Mouse (Mus musculus): ENCODE results near the gene Bcl2l12.

Bcl2l12 gene

DNA sequence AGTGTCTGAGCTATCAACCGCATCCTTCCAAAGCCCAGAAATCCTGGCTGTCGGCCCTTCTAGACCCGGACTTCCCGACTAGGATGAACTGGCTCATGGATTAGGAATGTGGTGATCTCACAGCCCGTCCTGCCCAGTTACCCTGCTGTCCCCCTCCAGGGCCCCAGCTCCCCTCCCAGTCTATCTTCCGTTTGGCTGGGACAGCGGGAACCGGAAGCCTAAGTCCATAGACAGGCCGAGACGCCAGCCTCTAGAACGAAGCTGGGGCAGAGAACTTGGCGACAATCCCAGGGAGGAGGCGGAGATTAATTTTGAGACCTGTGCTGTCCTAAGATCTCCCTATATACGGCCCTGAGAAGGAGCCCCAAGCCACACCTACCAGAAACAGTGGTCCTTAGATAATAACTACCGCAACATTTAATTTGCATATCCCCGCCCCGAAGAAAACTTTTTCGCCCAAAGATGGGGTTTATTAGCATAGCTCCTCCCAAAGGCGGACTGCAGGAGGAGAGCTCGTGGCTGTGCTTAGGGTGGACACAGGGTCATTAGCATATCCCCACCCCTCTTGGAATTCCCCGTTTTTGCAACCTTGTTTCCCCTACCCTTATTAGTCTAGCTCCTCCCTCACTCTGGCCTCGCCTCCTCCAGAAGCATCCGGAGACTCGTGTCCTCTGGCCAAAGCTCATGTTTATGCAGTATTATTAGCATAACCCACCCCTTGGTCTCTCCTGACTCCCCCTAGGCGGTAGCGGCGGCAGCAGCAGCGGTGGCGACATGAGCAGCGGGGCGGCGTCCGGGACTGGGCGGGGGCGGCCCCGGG is 18.9 kb upstream of the Bcl2l12 start, which contains the start of gene Rras:
Gene Rras (plus strand): TSS at position 720 of the 820 bp plus-strand sequence.
- DNase-seq (ENCODE audit: low spot score), result peak; percentile 97

DNA sequence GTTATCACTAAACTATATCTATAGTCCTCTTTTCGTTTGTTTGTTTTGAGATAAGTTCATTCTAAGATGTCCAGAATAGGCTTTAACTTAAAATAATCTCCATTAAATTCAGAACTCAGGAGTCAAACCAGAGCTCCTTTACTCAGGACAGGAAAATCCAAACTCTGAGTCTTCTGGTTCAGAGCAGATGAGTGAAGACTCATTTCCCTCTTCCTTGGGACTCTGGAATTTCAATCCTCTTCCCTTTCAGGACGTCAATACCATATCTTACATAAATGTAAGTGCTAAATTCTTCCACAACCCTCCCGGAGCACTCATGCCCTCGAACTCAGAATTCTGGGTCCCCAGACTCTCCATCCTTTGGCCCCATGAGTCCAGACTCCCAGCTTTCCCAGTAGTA is 18.2 kb upstream of the Bcl2l12 start:
- DNase-seq (ENCODE audit: low spot score), result no peak

DNA sequence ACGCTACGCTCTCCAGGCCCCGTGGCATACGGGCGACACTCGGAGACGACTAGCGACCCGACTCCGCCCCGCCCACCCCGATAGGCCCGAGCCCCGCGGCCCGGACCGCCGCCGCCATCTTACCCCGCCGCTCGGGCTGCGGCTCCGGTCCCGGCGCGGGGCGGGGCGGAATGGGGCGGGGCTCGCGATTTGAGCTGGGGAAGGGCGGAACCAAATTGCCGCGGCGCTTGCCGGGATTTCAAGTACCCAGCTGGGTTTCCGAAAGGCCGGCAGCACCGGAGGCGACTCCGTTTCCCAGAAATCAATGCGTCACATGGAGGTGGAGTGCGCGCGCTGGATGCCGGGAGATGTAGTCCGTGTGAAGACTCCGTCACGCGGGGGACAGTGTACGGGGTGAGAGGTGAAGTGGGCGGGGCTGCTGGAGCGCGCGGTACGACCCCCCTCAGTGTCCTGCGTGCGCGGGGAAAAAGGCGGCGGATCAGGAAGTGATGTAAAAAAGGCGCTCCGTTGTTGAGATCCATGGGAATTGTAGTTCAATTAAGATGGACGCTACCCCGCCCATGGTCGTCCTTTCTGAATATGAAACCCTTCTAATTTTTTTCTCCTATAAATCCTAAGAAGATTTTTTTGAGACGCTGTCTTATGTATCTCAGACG is 17.6 kb upstream of the Bcl2l12 start, which contains the start of gene Scaf1:
Gene Scaf1 (minus strand): TSS at position 407 of the 656 bp plus-strand sequence.
- peak; percentile 100 for DNase-seq (ENCODE audit: low spot score)

DNA sequence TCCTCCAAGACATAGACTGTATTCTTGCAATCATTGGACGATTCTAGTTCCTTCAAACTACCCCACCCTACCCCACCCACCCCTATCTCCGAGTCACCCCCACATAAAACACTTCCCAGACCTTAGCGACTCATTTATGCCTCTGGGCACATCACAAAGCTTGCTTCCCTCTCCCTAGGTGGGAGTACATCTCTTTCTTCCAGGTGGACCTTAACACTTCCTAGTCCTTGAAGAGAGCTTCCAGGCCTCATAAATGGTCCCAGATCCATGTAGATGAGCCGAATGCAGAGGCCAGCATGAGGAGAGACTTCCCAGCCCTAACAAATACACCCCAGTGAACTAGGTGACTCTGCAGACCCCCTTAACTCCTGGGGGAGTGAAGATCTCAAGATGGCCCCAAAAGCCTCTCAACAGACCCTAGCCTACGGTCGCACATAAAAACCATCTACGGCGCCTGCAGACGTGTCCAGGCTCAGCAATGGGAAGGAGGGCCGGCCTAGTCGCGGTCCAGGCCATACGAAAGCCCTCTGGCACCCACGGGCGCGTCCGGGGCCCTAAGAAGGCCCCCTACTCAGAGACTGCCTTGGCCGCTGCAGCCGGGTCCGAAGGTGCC is 16.9 kb upstream of the Bcl2l12 start:
- no peak for DNase-seq (ENCODE audit: low spot score)

DNA sequence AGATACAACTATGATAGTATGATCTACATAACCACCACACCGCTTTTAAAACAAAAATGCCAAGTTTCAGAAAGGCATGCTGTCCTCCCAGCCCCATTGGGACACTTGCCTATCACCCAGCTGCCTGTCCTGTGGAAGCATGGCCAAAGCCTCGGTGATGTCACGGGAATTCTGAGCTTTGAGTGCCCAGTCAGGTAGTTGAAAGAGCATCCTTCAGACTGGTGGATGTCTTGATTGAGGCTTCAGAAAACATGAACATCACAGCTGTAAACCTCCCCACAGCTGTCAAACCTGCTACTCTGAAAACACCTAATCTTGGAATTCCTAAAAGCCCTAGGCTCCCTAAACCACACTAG is 15.6 kb upstream of the Bcl2l12 start:
- DNase-seq (ENCODE audit: low spot score), result no peak

DNA sequence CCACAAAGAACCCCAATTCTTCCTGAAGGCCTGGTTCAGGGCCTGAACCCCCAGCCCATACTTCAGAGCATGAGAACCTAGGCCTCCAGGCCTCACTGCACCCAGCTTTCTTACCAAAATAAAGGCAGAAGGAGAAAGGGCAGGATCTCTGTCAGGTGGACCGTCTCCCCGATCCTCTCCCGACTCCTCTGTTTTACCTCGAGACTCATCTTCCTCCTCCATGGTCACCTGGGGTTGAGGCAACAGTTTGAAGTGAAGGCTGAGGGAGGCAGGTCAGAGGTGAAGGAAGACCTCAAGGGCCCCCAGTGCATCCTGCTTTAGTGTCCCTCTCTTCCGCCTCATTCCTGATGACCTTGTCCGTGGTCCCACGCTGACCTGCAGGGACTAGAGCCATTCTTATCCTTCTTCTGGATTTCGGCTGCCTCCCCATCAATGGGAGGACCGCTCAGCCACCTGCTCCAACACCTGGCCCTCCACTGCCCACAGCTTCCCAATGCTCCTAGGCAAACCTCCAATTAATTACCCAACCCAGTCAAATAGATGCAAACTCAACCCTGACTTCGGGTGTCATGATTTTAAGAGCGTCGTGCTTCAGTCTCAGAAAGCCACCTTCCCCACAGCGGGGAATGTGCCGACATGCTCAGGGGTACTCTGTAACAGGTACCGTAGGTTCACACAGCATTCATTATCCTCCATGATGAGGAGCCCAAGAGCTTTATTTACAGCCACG is 15.0 kb upstream of the Bcl2l12 start:
- DNase-seq (ENCODE audit: low spot score), result no peak

DNA sequence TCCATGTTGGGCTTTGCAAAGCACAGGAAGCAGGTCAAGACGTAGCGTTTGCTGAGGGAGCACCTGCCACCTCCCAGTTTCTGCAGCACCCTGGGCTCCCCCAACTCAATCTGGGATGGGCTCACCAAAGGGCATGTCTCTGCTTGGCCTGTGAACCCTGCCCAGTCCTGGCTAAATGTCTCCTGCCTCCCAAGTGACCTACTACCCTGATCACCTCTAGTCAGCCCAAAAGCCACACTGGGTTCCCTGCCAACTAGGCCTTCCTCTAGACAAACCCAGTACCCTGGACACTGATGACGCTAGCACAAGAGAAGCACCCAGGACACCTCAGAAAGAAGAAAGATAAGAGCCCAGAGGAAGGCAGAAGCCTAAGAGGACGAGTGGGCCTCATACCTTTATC is 14.3 kb upstream of the Bcl2l12 start:
- no peak for DNase-seq (ENCODE audit: low spot score)

DNA sequence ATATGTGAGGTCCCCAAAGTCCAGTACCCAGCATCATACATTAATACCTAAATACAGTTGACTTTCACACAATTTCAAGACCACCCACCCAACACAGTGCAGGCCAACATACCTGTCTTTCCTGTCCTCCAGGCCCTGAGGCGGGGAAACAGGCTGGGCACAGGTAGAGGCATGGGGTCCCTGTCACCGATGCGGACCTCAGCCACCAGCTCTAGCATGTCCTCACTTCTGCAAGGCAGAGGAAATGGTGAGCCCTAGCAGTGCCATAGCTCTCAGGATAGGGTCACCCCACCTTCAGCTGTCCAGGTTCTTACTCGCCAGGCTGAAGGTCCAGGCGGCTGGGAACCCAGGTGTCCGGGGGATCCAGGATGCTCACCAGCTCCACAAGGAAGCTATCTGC is 13.5 kb upstream of the Bcl2l12 start:
- DNase-seq (ENCODE audit: low spot score), result no peak

DNA sequence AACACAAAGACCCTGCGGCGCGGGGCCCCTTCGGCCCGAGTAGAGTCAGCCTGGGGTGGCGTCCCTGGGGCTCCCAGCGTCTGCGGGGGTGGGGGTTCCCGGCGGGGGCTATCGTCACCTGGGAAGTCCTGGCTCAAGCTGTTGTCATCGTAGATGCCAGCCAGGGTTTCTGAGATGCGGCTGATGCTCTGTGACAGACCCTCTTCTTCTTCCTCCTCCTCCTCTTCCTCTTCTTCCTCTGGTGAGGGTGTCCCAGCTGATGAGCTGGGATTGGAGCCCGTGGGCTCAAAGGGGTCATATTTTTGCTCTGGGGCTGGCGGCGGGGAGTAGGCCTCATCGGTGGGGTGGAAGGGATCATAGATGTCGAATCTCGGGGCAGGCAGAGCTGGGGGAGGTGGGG is 9.9 kb upstream of the Bcl2l12 start:
- no peak for DNase-seq (ENCODE audit: low spot score)

DNA sequence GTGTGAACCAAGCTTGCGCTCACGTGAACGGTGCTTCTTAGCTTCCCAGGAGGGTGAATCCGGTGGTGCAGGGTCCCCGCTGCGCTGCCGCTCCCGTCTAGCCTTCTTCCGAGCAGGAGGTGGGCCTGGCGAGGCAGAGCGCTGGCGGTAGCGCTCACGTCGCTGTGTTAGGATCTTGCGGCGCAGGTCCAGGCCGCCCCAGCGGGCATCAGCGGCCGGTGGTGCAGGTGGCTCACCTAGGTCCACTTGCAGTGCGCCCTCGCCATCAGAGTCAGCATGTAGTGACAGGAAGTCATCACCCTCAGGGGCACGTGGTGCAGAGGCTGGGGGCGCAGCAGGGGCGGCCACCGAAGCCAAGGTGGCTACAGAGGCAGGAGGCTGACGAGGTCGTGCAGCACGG is 9.3 kb upstream of the Bcl2l12 start:
- DNase-seq (ENCODE audit: low spot score), result no peak

DNA sequence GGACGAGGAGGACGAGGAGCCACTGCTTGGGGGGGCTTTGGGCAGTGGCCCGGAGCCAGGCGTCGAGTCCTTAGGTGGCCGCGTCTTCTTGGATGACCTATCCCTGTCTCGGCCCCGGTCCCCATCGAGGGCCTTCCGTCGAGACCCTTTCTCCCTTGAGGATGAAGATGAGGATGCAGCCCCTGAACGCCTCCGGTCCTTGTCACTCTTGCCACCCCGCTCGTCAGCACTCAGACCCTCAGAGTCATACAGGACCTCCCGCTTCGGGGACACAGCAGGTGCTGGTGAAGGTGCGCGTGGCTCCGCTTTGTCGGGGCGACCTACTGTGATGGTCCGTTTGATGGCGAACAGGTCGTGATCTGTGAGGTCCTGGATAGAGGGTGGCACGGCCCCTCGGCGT is 8.6 kb upstream of the Bcl2l12 start:
- no peak for DNase-seq (ENCODE audit: low spot score)

DNA sequence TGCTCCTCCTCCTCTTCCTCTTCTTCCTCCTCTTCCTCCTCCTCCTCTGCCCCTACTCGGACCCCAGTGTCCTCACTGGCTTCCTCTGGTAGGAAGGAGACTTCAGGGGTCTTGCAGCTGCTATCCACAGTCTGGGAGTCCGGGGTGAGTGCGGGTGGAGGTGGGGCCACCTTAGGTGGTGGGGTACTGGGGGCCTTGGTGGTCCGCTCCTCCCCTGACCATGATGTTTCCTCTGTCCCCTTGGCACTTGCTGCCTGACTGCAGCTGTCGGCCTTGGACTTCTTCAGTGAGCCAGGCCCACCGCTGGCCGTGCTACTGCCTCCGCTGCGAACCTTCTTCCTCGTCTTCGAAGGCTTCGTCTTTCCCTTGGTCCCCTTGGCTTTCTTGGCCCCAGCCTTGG is 8.0 kb upstream of the Bcl2l12 start:
- no peak for DNase-seq (ENCODE audit: low spot score)

DNA sequence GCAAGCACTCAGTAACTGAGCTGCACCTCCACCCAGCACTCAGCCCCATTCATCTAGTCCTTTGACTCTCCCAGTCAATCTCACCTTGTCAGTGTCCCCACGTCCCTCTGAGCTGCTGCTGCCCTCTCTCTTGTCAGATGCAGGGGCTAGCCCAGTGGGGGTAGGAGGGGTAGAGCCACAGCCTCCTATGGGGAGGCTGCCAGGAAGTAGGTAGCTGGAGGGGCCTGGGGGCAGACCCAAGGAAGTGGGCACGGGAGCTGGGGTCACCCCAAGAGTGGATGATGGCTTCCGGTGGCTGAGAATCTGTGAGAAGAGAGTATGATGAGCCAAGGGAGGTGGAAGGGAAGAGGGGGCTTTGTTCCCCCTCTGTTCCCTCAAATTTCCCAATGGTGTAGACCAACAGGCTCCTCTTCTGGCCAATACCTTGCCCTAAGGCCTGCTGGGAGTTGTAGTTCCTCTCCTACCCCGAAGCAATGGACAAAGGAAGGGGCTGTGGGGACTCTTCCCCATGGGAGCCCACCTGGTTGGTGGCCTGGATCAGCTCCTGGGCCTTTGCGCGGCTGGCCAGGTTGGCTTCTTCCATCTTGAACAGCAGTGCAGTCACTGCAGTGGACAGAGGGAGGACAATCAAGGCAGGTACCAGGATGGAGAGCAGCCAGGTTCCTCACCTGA is 6.9 kb upstream of the Bcl2l12 start:
- DNase-seq (ENCODE audit: low spot score), result no peak

DNA sequence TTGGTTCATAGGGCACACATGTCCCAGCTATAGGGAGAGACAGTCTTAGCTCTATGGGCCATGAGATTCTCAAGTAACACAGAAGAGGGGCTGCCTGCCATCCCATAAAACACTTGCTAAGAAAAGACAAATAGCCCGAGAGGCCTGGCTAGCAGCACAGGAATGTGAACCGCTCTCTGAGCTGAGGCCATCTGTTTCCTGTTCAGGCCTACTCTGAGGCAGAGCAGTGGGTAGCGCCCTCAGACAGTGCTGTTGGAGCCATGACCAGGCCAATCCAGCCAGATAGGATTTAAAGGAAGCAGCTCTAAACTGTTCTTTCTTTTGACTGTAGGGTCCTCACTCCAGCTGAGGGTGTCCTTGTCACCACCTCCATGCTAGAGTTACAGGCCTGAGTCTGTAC is 6.0 kb upstream of the Bcl2l12 start:
- DNase-seq (ENCODE audit: low spot score), result no peak

DNA sequence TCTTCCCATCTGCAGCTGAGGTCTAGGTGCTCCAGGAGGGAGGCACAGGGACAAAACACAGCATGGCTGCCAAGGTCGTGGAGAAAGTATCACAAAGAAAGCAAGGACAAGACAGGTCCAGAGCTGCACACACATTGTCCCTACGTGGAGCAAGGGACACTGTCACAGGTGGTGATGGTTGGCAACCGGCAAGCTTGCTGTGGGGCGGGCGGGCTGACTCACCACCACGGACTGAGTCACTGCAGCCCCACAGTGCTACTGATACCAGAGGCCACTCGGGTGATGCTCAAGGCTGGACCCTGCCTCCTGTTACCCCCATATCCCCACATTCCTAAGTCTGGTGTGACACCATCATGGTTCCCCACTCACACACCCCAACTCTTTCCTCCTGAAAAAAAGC is 3.9 kb upstream of the Bcl2l12 start:
- DNase-seq (ENCODE audit: low spot score), result no peak

DNA sequence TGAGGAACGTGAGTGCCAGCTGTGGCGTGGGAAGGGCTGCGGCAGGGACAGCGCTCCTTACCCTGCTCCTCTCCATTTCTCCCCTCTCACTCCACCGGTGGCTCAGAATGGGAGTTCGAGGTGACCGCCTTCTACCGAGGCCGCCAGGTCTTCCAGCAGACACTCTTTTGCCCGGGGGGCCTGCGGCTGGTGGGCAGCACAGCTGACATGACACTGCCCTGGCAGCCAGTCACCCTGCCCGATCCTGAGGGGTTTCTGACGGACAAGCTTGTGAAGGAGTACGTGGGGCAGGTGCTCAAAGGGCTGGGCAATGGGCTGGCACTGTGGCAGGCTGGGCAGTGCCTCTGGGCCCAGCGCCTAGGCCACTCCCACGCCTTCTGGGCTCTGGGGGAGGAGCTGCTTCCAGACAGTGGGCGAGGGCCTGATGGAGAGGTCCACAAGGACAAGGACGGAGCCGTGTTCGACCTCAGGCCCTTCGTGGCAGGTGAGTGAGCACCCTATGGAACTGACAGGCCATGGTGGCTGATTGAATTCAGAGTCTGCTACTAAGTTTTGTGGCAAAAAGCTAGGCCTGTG is 2.1 kb upstream of the Bcl2l12 start:
- no peak for DNase-seq (ENCODE audit: low spot score)

DNA sequence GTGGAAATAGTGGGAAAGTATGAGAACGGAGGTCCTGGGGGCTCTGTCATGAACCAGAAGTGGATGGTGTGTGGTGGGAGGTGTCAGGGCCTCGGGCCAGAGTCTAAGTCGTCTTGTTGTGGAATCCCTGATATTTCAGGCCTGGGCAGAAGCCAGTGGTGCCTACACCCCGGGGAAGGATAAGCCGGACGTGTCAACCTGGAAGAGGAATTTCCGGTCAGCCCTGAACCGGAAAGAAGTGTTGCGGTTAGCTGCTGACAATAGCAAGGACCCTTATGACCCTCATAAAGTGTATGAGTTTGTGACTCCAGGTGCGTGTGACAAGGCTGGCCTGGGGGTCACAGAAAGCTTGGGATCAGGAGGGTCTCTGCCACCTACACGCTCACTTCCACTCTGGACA is 1.2 kb upstream of the Bcl2l12 start:
- DNase-seq (ENCODE audit: low spot score), result no peak

DNA sequence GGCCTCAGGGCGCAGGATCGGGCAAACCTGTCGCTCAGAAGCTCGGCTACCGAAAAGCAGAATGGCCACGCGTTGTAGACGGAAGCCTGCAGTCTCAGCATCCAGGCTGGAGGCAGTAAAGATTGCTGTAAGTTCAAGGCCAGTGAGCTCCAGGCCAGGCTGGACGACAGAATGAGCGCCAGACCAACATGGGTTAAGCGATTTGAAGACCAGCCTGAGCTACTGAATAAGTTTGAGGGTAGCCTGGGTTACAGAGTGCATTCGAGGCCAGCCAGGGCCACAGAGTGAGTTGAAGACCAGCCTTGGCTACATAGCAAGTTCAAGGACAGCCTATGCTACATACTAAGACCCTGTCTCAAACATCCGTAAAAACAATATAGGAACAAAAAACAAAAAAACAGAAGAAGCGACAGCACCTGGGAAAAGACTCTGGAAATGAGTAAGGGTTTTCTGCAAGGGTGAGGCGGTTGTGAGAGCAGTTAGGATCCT is 528 bp downstream of the Bcl2l12 start:
- no peak for DNase-seq (ENCODE audit: low spot score)

DNA sequence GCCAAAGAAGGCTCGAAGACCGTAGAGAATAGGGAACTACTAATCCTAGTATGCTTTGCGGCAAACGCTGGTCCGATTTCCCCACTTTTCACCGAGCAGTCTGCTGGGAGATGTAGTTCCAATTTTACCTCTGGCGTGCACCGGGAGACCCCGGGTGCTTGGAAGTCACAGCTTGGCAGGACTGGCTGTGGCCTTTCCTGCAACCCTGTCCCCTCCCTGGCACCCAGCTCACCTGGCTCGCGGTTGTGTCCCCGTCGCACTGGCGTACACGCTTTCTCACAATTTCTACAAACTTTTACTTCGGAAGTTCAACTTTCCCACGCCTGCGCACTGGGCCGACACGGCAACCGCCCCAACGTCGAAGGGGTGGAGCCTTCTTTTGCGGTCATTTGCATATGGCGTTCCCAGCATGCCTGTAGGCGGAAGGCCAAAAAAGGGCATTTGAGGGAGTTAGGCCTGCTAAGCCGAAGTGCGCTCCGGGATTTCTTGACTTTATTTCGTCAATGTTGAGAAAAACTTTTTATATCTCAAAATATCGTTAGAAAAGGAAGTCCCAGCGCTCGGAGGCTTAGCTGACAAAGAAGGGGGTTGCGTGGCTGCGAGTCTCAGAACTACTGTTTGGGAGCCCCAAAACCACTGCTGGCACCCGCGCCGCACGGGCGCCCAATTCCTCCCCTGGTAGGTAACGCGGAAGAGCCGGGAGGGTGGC is 1.1 kb downstream of the Bcl2l12 start, which contains the start of gene Irf3:
Gene Irf3 (plus strand): TSS at position 418 of the 709 bp plus-strand sequence.
- DNase-seq (ENCODE audit: low spot score), result peak; percentile 92

DNA sequence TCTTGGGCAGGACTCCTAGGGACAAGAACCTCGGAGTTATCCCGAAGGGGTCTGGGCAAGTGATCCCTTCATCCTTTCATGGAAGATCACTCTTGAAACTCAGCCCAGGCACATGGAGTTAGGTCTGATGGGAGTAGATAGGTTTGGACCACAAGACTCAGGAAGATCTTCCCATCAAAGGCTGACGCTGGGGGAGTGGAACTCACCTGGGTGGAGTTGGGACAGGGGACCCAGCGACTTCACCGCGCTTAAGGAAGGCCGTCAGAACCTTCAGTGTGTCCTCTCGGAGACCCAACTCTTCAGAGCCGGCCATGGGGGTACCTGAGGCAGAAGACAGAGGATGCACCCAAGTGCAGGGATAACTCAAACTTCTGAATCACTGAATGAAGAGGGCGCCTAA is 1.8 kb downstream of the Bcl2l12 start:
- DNase-seq (ENCODE audit: low spot score), result no peak

Data from ovary, adult 18-20 months (tissue).